Mouse (Mus musculus): ENCODE data around the gene Rrp9. TPM values are rescaled to one million over a fixed set of nuclear protein-coding genes. Genes with fewer than 3 reads are reported as not detected.

Rrp9 gene
- polyA plus RNA-seq, 1 experiment from 2014 or later = 42.3 TPM

GRCm38 (mm10) chr9:106459946-106460345 lies 15.8 kb upstream of the Rrp9 start:
- ATAC-seq (ENCODE audit: low read depth) = no peak
- Histone ChIP-seq H3K4me3 (no peak overlapping the region), H3K27ac (replicated peaks) (no peak overlapping the region), H3K9ac (0 out of 2 replicates have a peak overlapping the region, but pooled peaks have one; percentile 38), H3K4me1 (replicated peaks) (peaks cover 72% of the 10 kb centered on the region), H3K4me2 (no peak overlapping the region), H3K27me3 (0 out of 2 replicates have a peak, but pooled peaks cover 6% of the 10 kb centered on the region), H3K36me3 (peaks cover 61% of the 10 kb centered on the region), H3K9me3 (no peaks in the 10 kb centered on the region)
- whole genome bisulfite sequencing = 84% methylated on average over 15 of the region's 15 CpGs

- peaks cover 72% of the 10 kb centered on the region for H3K4me1 ChIP-seq (replicated peaks)
- no peak overlapping the region for H3K27ac ChIP-seq (replicated peaks)
- H3K36me3 ChIP-seq = peaks cover 61% of the 10 kb centered on the region
- H3K4me2 ChIP-seq = no peak overlapping the region
- 81% methylated on average over 18 of the region's 18 CpGs for whole genome bisulfite sequencing
- 0 out of 2 replicates have a peak overlapping the region, but pooled peaks have one; percentile 31 for H3K9ac ChIP-seq
- 0 out of 2 replicates have a peak, but pooled peaks cover 6% of the 10 kb centered on the region for H3K27me3 ChIP-seq
- H3K4me3 ChIP-seq = no peak overlapping the region
- ATAC-seq (ENCODE audit: low read depth) = no peak
- H3K9me3 ChIP-seq = no peaks in the 10 kb centered on the region
Observed at GRCm38 (mm10) chr9:106460401-106461025, 15.2 kb upstream of the Rrp9 start.

GRCm38 (mm10) chr9:106461026-106461415 lies 14.7 kb upstream of the Rrp9 start:
- Histone ChIP-seq H3K27me3 (0 out of 2 replicates have a peak, but pooled peaks cover 6% of the 10 kb centered on the region), H3K4me3 (no peak overlapping the region), H3K4me1 (replicated peaks) (peaks cover 72% of the 10 kb centered on the region), H3K9me3 (no peaks in the 10 kb centered on the region), H3K4me2 (no peak overlapping the region), H3K27ac (replicated peaks) (no peak overlapping the region), H3K9ac (0 out of 2 replicates have a peak overlapping the region, but pooled peaks have one; percentile 31), H3K36me3 (peaks cover 61% of the 10 kb centered on the region)
- ATAC-seq (ENCODE audit: low read depth) = no peak
- 91% methylated on average over 9 of the region's 9 CpGs for WGBS

- Histone ChIP-seq H3K4me2 (no peak overlapping the region), H3K27ac (replicated peaks) (no peak overlapping the region), H3K27me3 (0 out of 2 replicates have a peak, but pooled peaks cover 6% of the 10 kb centered on the region), H3K4me1 (replicated peaks) (peaks cover 65% of the 10 kb centered on the region), H3K36me3 (peaks cover 61% of the 10 kb centered on the region), H3K9ac (no peak overlapping the region), H3K4me3 (no peak overlapping the region), H3K9me3 (no peaks in the 10 kb centered on the region)
- ATAC-seq (ENCODE audit: low read depth) = no peak
- WGBS = 87% methylated on average over 16 of the region's 16 CpGs
Observed at GRCm38 (mm10) chr9:106461641-106462429, 13.9 kb upstream of the Rrp9 start.

- Histone ChIP-seq H3K27me3 (0 out of 2 replicates have a peak, but pooled peaks cover 6% of the 10 kb centered on the region), H3K9ac (no peak overlapping the region), H3K4me1 (replicated peaks) (peaks cover 59% of the 10 kb centered on the region), H3K4me2 (no peak overlapping the region), H3K36me3 (peaks cover 59% of the 10 kb centered on the region), H3K9me3 (no peaks in the 10 kb centered on the region), H3K27ac (replicated peaks) (no peak overlapping the region), H3K4me3 (no peak overlapping the region)
- 92% methylated on average over 12 of the region's 12 CpGs for WGBS
- ATAC-seq (ENCODE audit: low read depth) = no peak
Observed at GRCm38 (mm10) chr9:106462430-106462800, 13.3 kb upstream of the Rrp9 start.

- H3K4me1 ChIP-seq (replicated peaks) = peaks cover 50% of the 10 kb centered on the region
Observed at GRCm38 (mm10) chr9:106463122-106464063, 12.4 kb upstream of the Rrp9 start.

GRCm38 (mm10) chr9:106464751-106465541 lies 10.8 kb upstream of the Rrp9 start:
- WGBS = 1% methylated on average over 98 of the region's 99 CpGs
- H3K36me3 ChIP-seq = peaks cover 42% of the 10 kb centered on the region

More at GRCm38 (mm10) chr9:106463122-106464063, 12.4 kb upstream of the Rrp9 start:
- no peak overlapping the region for H3K4me3 ChIP-seq
- 81% methylated on average over 21 of the region's 21 CpGs for WGBS
- peaks cover 53% of the 10 kb centered on the region for H3K36me3 ChIP-seq
- H3K27me3 ChIP-seq = 0 out of 2 replicates have a peak, but pooled peaks cover 6% of the 10 kb centered on the region
- 0 out of 2 replicates have a peak overlapping the region, but pooled peaks have one; percentile 82 for H3K9ac ChIP-seq
- no peak overlapping the region for H3K4me2 ChIP-seq
- no peaks in the 10 kb centered on the region for H3K9me3 ChIP-seq
- H3K27ac ChIP-seq (replicated peaks) = no peak overlapping the region; the same call in 1 of the 2 replicates
- ATAC-seq (ENCODE audit: low read depth) = no peak

GRCm38 (mm10) chr9:106465571-106466200 lies 10.1 kb upstream of the Rrp9 start, which contains the start of gene Gpr62:
Gene Gpr62 (minus strand): TSS chr9:106465938.
- Histone ChIP-seq H3K27ac (replicated peaks) (peak within 1 kb of the TSS; percentile 90), H3K4me3 (peak within 1 kb of the TSS; percentile 51), H3K9ac (peak within 1 kb of the TSS; percentile 82), H3K9me3 (no peaks in the 10 kb centered on the region), H3K27me3 (0 out of 2 replicates have a peak, but pooled peaks cover 6% of the 10 kb centered on the region), H3K4me2 (peak within 1 kb of the TSS; percentile 89), H3K36me3 (peaks cover 34% of the 10 kb centered on the region), H3K4me1 (replicated peaks) (peaks cover 28% of the 10 kb centered on the region)
- ATAC-seq (ENCODE audit: low read depth) = peak; percentile 64
- 23% methylated on average over 26 of the region's 26 CpGs for WGBS

More at GRCm38 (mm10) chr9:106464751-106465541, 10.8 kb upstream of the Rrp9 start:
- Histone ChIP-seq H3K9ac (peak overlapping the region; percentile 82), H3K4me3 (peak overlapping the region; percentile 51), H3K4me2 (peak overlapping the region; percentile 89), H3K4me1 (replicated peaks) (peaks cover 35% of the 10 kb centered on the region), H3K9me3 (no peaks in the 10 kb centered on the region), H3K27ac (replicated peaks) (peak overlapping the region; percentile 90), H3K27me3 (0 out of 2 replicates have a peak, but pooled peaks cover 6% of the 10 kb centered on the region)
- ATAC-seq (ENCODE audit: low read depth) = peak; percentile 80

GRCm38 (mm10) chr9:106466721-106467120 lies 9.0 kb upstream of the Rrp9 start:
- no peak overlapping the region for H3K27ac ChIP-seq (replicated peaks)
- no peak overlapping the region for H3K4me2 ChIP-seq
- H3K4me3 ChIP-seq = no peak overlapping the region
- peaks cover 30% of the 10 kb centered on the region for H3K4me1 ChIP-seq (replicated peaks)
- H3K9me3 ChIP-seq = no peaks in the 10 kb centered on the region
- no peak for ATAC-seq (ENCODE audit: low read depth)
- 88% methylated on average over 6 of the region's 6 CpGs for WGBS
- no peak overlapping the region for H3K9ac ChIP-seq
- H3K27me3 ChIP-seq = 0 out of 2 replicates have a peak, but pooled peaks cover 6% of the 10 kb centered on the region
- peaks cover 25% of the 10 kb centered on the region for H3K36me3 ChIP-seq

GRCm38 (mm10) chr9:106467746-106468145 lies 8.0 kb upstream of the Rrp9 start:
- H3K36me3 ChIP-seq = peaks cover 15% of the 10 kb centered on the region
- 0 out of 2 replicates have a peak, but pooled peaks cover 6% of the 10 kb centered on the region for H3K27me3 ChIP-seq
- peaks cover 35% of the 10 kb centered on the region for H3K4me1 ChIP-seq (replicated peaks)
- H3K9ac ChIP-seq = no peak overlapping the region
- no peak overlapping the region for H3K27ac ChIP-seq (replicated peaks)
- no peak overlapping the region for H3K4me2 ChIP-seq
- WGBS = 84% methylated on average over 7 of the region's 7 CpGs
- no peaks in the 10 kb centered on the region for H3K9me3 ChIP-seq
- H3K4me3 ChIP-seq = no peak overlapping the region
- ATAC-seq (ENCODE audit: low read depth) = no peak
